Mouse (Mus musculus) spleen, adult 2 months (tissue): ENCODE data around the gene Celsr1. TPM values are rescaled to one million over a fixed set of nuclear protein-coding genes. Genes with fewer than 3 reads are reported as not detected.

Experiments
- DNase-seq, 2 experiments: peaks; one replicate each; pipeline versions ENCODE4 v3.0.0 to v3.0.0-alpha.2; 2012 to 2021; ENCODE audit warnings: low spot score in 2 of 2, low read depth in 1 of 2
- H3K27ac ChIP-seq: fragments of 200-500 bp; 2 replicates; pipeline ENCODE4 v1.5.1; 2012; ENCODE audit warnings: low read length, inconsistent platforms; ENCODE audit not compliant: insufficient read depth
- H3K27me3 ChIP-seq: fragments of 200-500 bp; 2 replicates; pipeline ENCODE4 v1.6.1; 2012; ENCODE audit warnings: mild to moderate bottlenecking, moderate library complexity, low read length, inconsistent platforms; ENCODE audit not compliant: control insufficient read depth, insufficient read depth
- H3K36me3 ChIP-seq: fragments of 200-500 bp; 2 replicates; pipeline ENCODE4 v1.6.1; 2012; ENCODE audit warnings: mild to moderate bottlenecking, low read length, inconsistent platforms; ENCODE audit not compliant: control insufficient read depth, insufficient read depth
- H3K4me1 ChIP-seq: fragments of 200-500 bp; 2 replicates; pipeline ENCODE4 v1.6.1; 2011; ENCODE audit warnings: inconsistent platforms; ENCODE audit not compliant: control insufficient read depth, insufficient read depth, insufficient read length
- H3K4me3 ChIP-seq: fragments of 200-500 bp; 2 replicates; pipeline ENCODE4 v1.5.1; 2011; ENCODE audit warnings: mild to moderate bottlenecking, inconsistent platforms; ENCODE audit not compliant: insufficient read depth, insufficient read length; ENCODE audit errors: extremely low read depth
- CTCF ChIP-seq: fragments of 200-500 bp; IDR thresholded peaks from 2 replicates; pipeline ENCODE4 v1.5.1; 2011; ENCODE audit warnings: mild to moderate bottlenecking, inconsistent platforms; ENCODE audit not compliant: insufficient read depth, insufficient read length, insufficient replicate concordance; ENCODE audit errors: extremely low read depth
- POLR2A ChIP-seq: fragments of 200-500 bp; IDR thresholded peaks from 2 replicates; pipeline ENCODE4 v1.6.1; 2011; ENCODE audit warnings: low read depth, low read length, inconsistent platforms
- WGBS: fragments of 180-500 bp; shearing (Covaris S2); methylation state at CpG from one replicate; pipeline ENCODE4 v1.1.7; 2018; 5-methylcytosine and 5-hydroxymethylcytosine counted together
- polyA plus RNA-seq: library from polyadenylated mRNA; depleted of rRNA; stranded (reverse); fragments of >200 nt; gene quantifications from 2 replicates; pipeline ENCODE4 v1.2.3, GENCODE M21; 2012

Celsr1 gene
- polyA plus RNA-seq, 1 experiment: 7.4 TPM

DNA sequence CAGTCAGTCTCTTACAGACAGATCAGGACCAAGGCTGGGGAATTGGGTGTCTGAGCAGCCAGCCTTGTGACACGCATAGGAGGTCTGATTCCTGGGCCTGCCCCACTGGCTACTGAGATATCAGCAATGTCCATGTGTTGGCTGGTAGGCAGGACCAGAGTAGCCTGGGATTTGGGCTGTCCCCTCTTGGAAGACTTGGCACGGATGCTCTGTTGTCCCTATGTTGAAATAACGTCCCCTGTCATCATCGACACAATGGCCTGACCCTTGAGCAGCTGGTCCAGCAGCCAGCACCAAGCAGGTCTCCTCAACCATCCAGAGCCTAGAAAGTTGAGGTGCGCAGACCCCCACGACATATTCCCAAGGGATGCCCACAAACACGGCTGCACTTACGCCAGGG, 70.9 kb downstream of the Celsr1 start:
- H3K27me3 ChIP-seq: no peaks in the 10 kb centered on the region
- no peak overlapping the region for H3K27ac ChIP-seq
- 95% methylated on average over 8 of the region's 8 CpGs for WGBS
- H3K36me3 ChIP-seq: no peaks in the 10 kb centered on the region
- DNase-seq: no peak
- TF ChIP-seq CTCF: no peak
- TF ChIP-seq POLR2A: no peak
- H3K4me3 ChIP-seq: no peak overlapping the region
- H3K4me1 ChIP-seq: peaks cover 12% of the 10 kb centered on the region; the same call in 1 of the 2 replicates

DNA sequence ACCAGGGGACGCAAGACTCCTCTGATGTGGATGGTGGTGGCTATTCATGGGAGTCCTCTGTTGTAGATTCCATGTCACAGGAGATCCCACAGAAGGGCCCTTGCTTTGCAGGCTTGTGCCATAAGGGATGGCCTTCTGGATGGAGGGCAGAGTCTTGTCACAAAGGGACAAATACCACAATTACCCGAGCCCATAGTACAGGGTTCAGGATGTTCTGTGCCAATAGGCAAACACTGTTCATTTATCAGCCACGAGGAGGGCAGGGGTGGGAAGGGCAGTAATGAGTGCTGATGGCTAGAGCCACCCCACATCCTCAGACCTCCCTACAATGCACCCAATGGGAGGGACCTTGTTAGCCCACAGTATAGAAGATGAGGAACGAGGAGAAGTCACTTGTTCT, 71.9 kb downstream of the Celsr1 start:
- Histone ChIP-seq H3K27ac (no peak overlapping the region), H3K36me3 (no peaks in the 10 kb centered on the region), H3K27me3 (no peaks in the 10 kb centered on the region), H3K4me1 (peaks cover 12% of the 10 kb centered on the region; the same call in 1 of the 2 replicates), H3K4me3 (no peak overlapping the region)
- 75% methylated on average over 4 of the region's 4 CpGs for WGBS
- no peak for TF ChIP-seq CTCF
- TF ChIP-seq POLR2A: no peak
- no peak for DNase-seq

DNA sequence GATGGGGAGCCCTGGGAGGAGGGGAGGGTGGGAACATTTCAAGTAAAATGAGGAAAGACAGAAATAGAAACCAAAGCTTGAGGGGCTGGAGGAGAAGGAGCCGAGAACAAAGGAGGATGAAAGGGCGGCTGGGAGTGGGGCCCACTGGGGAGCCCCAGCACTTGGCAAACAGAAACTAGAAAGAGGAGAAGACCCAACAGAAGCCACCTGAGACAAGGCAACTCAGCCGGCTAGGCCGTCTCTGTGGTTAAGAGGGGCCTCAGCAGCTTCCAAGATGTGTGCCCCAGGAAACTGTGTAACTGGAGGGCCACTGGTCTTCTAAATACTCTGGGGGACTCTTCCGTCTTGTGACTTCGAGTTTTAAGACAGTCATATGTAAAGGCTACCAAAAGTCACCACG, 72.4 kb downstream of the Celsr1 start:
- DNase-seq: no peak
- no peak overlapping the region for H3K27ac ChIP-seq
- no peaks in the 10 kb centered on the region for H3K27me3 ChIP-seq
- no peaks in the 10 kb centered on the region for H3K36me3 ChIP-seq
- 40% methylated on average over 7 of the region's 7 CpGs for WGBS
- TF ChIP-seq POLR2A (no peak), CTCF (no peak)
- H3K4me1 ChIP-seq: peaks cover 12% of the 10 kb centered on the region; the same call in 1 of the 2 replicates
- no peak overlapping the region for H3K4me3 ChIP-seq

DNA sequence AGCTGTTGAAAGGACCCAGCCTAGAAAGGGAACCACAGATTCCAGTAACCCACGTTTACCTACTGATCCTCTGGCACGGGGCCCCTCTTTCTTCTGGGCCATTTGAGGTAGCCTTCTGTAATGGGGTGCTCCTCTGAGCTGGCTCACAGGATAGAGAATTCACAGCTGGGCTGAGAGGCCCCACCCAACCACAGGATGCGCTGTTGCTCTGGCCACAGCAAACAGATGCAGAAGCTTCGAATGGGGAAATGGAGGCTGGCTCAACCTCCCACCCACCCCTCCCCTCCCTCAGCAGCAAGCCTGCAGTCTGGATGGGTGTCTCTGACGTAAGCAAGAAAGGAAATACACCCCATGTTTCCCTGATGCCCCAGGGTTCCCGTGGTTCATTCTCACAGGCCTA, 77.4 kb downstream of the Celsr1 start:
- WGBS: 20% methylated on average over 6 of the region's 6 CpGs

GRCm38 (mm10) chr15:85953458-85953857, 80.1 kb downstream of the Celsr1 start:
- Histone ChIP-seq H3K4me1 (no peaks in the 10 kb centered on the region; the same call in 1 of the 2 replicates), H3K4me3 (no peak overlapping the region), H3K27me3 (no peaks in the 10 kb centered on the region), H3K36me3 (no peaks in the 10 kb centered on the region), H3K27ac (no peak overlapping the region)
- DNase-seq: no peak
- no peak for TF ChIP-seq CTCF
- no peak for TF ChIP-seq POLR2A
- WGBS: 59% methylated on average over 6 of the region's 6 CpGs

More for the DNA sequence above, 77.4 kb downstream of the Celsr1 start:
- Histone ChIP-seq H3K27me3 (no peaks in the 10 kb centered on the region), H3K27ac (no peak overlapping the region), H3K4me1 (no peaks in the 10 kb centered on the region; the same call in 1 of the 2 replicates), H3K4me3 (no peak overlapping the region), H3K36me3 (no peaks in the 10 kb centered on the region)
- no peak for DNase-seq
- no peak for TF ChIP-seq POLR2A
- no peak for TF ChIP-seq CTCF

GRCm38 (mm10) chr15:85949421-85950164, 84.0 kb downstream of the Celsr1 start:
- no peaks in the 10 kb centered on the region for H3K27me3 ChIP-seq

DNA sequence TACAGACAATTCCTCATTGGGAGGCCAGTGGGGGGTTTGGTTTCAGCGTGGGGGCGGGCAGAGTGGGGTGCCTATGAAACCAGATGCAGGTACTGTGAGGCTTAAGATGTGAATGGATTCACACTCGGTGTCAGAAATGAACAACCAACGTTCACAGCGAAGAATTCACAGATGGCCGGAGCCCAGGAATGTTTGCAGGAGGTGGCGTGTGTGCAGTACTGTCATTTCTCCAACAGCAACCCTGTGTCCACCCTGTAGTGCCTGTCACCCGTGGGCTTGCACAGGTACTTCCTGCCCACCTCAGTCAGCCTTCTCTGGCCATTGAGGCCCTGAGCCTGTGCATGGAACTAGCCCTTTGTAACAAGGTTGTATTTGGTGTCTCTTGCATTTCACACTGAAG, 85.6 kb downstream of the Celsr1 start:
- H3K27me3 ChIP-seq: no peaks in the 10 kb centered on the region
- no peaks in the 10 kb centered on the region for H3K36me3 ChIP-seq
- H3K4me1 ChIP-seq: no peaks in the 10 kb centered on the region
- TF ChIP-seq POLR2A (no peak), CTCF (no peak)
- no peak for DNase-seq
- no peak overlapping the region for H3K4me3 ChIP-seq
- no peak overlapping the region for H3K27ac ChIP-seq
- WGBS: 88% methylated on average over 8 of the region's 8 CpGs

More at GRCm38 (mm10) chr15:85949421-85950164, 84.0 kb downstream of the Celsr1 start:
- Histone ChIP-seq H3K4me1 (no peaks in the 10 kb centered on the region), H3K4me3 (no peak overlapping the region), H3K36me3 (no peaks in the 10 kb centered on the region), H3K27ac (no peak overlapping the region)
- DNase-seq: no peak
- TF ChIP-seq CTCF (no peak), POLR2A (no peak)
- WGBS: 88% methylated on average over 16 of the region's 16 CpGs
